Mouse (Mus musculus) heart, embryonic 15.5 days (tissue): ENCODE results near the gene Grm4. TPM values are rescaled to one million over a fixed set of nuclear protein-coding genes. Genes with fewer than 3 reads are reported as not detected.

Source experiments
- ATAC-seq: fragments of 200-750 bp; cut with Nextera tagmentation; replicated peaks from 2 replicates; pipeline ENCODE4 v1.8.0; 2017; ENCODE audit warnings: low read depth, moderate TSS enrichment; ENCODE audit not compliant: insufficient number of reproducible peaks, insufficient read depth, low FRiP score
- H3K27ac ChIP-seq: fragments of 300-500 bp; sonication (generic); 2 replicates; pipeline ENCODE4 v1.5.1; 2015; ENCODE audit warnings: mild to moderate bottlenecking, inconsistent platforms
- H3K27me3 ChIP-seq: fragments of 300-500 bp; sonication (generic); 2 replicates; pipeline ENCODE4 v1.6.1; 2015; ENCODE audit warnings: inconsistent platforms
- H3K36me3 ChIP-seq: fragments of 300-500 bp; sonication (generic); 2 replicates; pipeline ENCODE4 v1.6.1; 2015; ENCODE audit warnings: mild to moderate bottlenecking, inconsistent platforms
- H3K4me1 ChIP-seq: fragments of 300-500 bp; sonication (generic); replicated peaks from 2 replicates; pipeline ENCODE4 v1.6.1; 2015; ENCODE audit warnings: inconsistent platforms
- H3K4me2 ChIP-seq: fragments of 300-500 bp; sonication (generic); 2 replicates; pipeline ENCODE4 v1.6.1; 2015; ENCODE audit warnings: inconsistent platforms, mild to moderate bottlenecking, moderate library complexity
- H3K4me3 ChIP-seq: fragments of 300-500 bp; sonication (generic); 2 replicates; pipeline ENCODE4 v1.5.1; 2015; ENCODE audit warnings: mild to moderate bottlenecking, inconsistent platforms
- H3K9ac ChIP-seq: fragments of 300-500 bp; sonication (generic); 2 replicates; pipeline ENCODE4 v1.6.1; 2015; ENCODE audit warnings: mild to moderate bottlenecking, inconsistent platforms
- H3K9me3 ChIP-seq: fragments of 300-500 bp; sonication (generic); replicated peaks from 2 replicates; pipeline ENCODE4 v1.6.1; 2016; ENCODE audit warnings: inconsistent platforms
- WGBS: fragments of 180-500 bp; shearing (Covaris S2); methylation state at CpG from one replicate; pipeline ENCODE4 v1.1.7; 2015; ENCODE audit warnings: mixed read lengths; 5-methylcytosine and 5-hydroxymethylcytosine counted together
- polyA plus RNA-seq: library from polyadenylated mRNA; unstranded; fragments of >200 nt; fragmentation: Nextera tagmentation; extraction: Ambion mirVana; gene quantifications from 2 replicates; pipeline ENCODE4 v1.2.1, GENCODE M21; 2015

Gene Grm4
- polyA plus RNA-seq, 1 experiment from 2014 or later = 0.05 TPM

DNA sequence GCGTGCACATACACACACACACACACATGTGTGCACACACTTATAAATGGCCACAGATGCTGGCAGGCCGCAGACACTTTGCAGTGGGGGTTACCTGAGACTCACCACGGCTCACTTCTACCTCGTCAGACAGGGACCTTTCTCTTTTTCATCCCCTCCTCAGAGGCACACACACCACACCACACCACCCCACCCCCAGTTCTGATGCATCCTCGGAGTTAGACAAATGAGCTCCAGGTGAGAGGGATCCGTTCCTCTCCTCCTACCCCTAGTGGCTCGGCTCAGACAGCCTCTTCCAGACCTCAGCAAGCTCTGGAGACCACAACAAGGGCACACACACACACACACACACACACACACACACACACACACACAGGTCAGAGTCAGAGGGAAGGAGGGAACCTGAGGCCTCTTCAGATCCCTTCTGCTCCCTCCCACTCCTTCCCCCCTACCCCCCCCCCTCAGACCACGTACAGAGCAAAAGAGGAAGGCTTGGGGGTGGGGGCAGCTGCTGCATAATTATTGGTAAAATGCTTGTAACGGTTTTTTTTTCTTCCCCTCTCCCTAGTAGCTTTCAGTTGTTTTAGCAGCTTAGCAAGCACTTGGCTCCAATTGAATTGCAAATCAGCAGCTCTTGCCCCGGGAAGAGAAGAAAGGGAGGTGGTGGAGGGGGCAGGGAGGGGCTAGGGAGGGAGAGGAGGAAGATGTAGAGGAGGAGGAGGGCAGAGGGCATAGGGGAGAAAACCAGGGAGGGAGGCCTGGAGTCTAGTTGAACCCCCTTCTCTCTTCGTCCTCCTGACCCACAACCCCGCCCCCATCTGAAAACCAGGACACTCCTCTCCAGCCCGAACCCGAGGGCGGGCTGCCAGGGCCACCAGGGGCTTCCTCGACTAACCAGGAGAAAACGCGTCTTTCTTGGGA, 19.6 kb downstream of the Grm4 start:
- Histone ChIP-seq H3K27ac (no peak overlapping the region), H3K4me3 (no peak overlapping the region), H3K36me3 (no peaks in the 10 kb centered on the region), H3K9ac (no peak overlapping the region), H3K4me1 (no peaks in the 10 kb centered on the region), H3K9me3 (no peaks in the 10 kb centered on the region), H3K27me3 (peaks cover 76% of the 10 kb centered on the region), H3K4me2 (peak overlapping the region; percentile 22; the same call in 1 of the 2 replicates)
- whole genome bisulfite sequencing = 14% methylated on average over 18 of the region's 18 CpGs
- 0 out of 2 replicates have a peak, but pooled peaks have one; percentile 16 for ATAC-seq

DNA sequence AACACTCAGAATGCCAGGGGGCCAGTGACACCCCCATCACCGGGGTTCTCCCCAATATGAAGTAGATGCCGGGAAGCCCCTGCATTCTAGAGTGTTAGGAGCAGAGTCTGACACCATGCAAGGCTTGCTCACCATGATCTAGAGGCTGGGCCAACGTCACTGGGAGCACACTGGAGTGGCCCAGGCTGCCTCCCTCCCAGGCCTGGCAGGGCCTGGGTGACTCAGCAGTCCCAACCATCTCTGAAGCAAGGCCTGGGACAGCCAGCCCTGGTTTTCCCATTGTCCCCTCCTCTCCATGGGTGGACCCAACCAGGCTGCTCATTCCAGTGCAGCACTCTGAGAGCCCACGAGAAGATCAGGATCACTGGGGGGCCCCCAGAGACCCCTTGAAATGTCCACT, 20.4 kb downstream of the Grm4 start:
- no peak for ATAC-seq
- no peaks in the 10 kb centered on the region for H3K36me3 ChIP-seq
- H3K9me3 ChIP-seq = no peaks in the 10 kb centered on the region
- no peak overlapping the region for H3K4me2 ChIP-seq
- H3K4me1 ChIP-seq = no peaks in the 10 kb centered on the region
- 44% methylated on average over 4 of the region's 4 CpGs for WGBS
- H3K9ac ChIP-seq = no peak overlapping the region
- no peak overlapping the region for H3K27ac ChIP-seq
- H3K4me3 ChIP-seq = no peak overlapping the region
- H3K27me3 ChIP-seq = peaks cover 69% of the 10 kb centered on the region

DNA sequence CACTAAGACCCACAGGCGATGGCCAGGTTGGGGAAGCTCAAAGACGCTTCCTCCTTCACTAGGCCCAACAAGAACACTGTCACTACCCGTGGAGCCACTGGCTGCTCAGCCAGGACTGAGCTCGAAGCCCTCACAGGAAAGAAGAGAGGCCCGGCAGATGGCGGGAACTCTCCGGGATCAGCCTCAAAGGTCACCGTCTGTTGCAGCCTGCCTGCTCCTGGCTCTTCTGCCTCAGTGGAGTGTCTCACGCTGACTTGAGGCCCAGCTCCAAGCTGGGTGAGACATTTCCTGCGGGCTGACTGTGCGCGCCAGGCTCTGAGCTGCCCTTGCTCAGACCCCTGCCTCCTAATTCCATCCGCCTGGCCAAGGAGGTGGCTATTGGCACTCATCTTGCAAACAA, 22.1 kb downstream of the Grm4 start:
- WGBS = 71% methylated on average over 13 of the region's 13 CpGs
- no peaks in the 10 kb centered on the region for H3K36me3 ChIP-seq
- no peak overlapping the region for H3K4me3 ChIP-seq
- no peak overlapping the region for H3K4me2 ChIP-seq
- H3K27me3 ChIP-seq = peaks cover 60% of the 10 kb centered on the region
- no peaks in the 10 kb centered on the region for H3K9me3 ChIP-seq
- no peak overlapping the region for H3K9ac ChIP-seq
- no peak overlapping the region for H3K27ac ChIP-seq
- ATAC-seq = no peak
- H3K4me1 ChIP-seq = no peaks in the 10 kb centered on the region

DNA sequence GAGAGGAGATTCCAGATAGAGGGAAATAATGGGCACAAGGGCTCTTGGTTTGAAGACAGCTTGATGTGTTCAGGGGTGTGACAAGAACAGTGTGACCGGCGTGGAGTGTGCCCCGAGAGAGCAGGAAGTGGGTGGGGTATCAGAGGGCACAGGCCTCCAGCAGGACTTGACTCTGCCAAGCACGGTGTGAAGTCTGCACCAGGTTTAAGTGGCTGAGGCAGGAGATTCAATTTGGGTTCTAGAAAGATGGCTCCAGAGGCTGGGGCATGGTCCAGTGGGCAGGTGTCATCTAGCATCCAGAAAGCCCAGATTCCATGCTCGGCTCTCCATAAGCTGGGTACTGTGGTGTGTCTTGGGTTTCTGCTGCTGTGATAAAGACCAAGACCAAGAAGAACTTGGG, 23.4 kb downstream of the Grm4 start:
- Histone ChIP-seq H3K27me3 (peaks cover 49% of the 10 kb centered on the region), H3K27ac (no peak overlapping the region), H3K4me1 (no peaks in the 10 kb centered on the region), H3K4me2 (no peak overlapping the region), H3K36me3 (no peaks in the 10 kb centered on the region), H3K9me3 (no peaks in the 10 kb centered on the region), H3K4me3 (no peak overlapping the region), H3K9ac (no peak overlapping the region)
- ATAC-seq = no peak
- 48% methylated on average over 5 of the region's 5 CpGs for WGBS

DNA sequence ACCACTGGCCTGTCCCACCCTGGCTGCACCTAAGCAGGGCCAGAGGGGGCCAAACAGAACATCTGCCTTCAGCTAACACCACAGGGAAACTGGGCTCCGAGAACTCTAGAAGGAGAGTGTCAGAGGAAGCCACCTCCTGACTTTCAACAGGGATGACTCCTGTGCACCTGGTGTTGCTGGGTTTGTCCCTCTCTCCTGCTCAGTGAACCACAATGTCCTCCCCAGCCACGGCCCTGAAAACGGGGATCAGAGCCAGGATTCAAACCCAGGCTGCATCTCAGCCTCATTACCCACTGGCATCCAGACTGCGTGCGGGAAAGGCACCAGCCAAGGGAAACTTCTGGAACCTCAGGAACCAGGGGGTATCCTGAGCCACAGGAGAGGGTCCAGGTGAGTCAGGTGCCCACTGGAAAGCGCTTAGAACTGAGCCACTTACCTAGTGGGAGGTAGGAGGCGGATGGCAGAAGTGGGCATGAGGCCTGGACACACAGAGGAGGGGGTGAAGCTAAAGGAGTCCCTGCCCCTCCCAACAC, 26.1 kb downstream of the Grm4 start:
- no peaks in the 10 kb centered on the region for H3K36me3 ChIP-seq
- H3K4me3 ChIP-seq = no peak overlapping the region
- peaks cover 29% of the 10 kb centered on the region for H3K27me3 ChIP-seq
- H3K27ac ChIP-seq = no peak overlapping the region
- H3K4me2 ChIP-seq = no peak overlapping the region
- ATAC-seq = no peak
- no peak overlapping the region for H3K9ac ChIP-seq
- H3K4me1 ChIP-seq = no peaks in the 10 kb centered on the region
- no peaks in the 10 kb centered on the region for H3K9me3 ChIP-seq
- WGBS = 74% methylated on average over 7 of the region's 7 CpGs

DNA sequence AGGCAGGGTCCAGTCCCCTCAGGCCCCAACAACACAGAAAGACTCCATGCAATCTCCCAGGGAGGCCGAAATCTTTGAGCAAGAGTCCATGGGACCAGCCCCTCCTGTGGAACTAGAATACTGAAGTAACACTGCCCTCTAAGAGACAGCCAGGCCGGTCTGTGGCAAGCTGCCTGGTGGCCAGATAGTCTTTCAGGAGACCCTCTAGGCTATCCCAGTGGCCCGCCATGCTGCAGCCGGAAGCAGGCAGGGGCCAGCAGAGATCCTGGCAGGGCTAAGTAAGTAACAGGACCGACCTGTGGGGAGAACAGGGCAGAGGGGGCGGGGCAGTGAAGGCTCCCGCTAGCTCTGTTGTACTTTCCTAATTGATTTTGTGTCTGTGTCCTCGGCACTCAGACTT, 27.2 kb downstream of the Grm4 start:
- no peak overlapping the region for H3K27ac ChIP-seq
- 39% methylated on average over 8 of the region's 8 CpGs for WGBS
- no peaks in the 10 kb centered on the region for H3K36me3 ChIP-seq
- ATAC-seq = no peak
- H3K4me1 ChIP-seq = no peaks in the 10 kb centered on the region
- peaks cover 28% of the 10 kb centered on the region for H3K27me3 ChIP-seq
- H3K9me3 ChIP-seq = no peaks in the 10 kb centered on the region
- no peak overlapping the region for H3K4me3 ChIP-seq
- H3K9ac ChIP-seq = no peak overlapping the region
- no peak overlapping the region for H3K4me2 ChIP-seq

DNA sequence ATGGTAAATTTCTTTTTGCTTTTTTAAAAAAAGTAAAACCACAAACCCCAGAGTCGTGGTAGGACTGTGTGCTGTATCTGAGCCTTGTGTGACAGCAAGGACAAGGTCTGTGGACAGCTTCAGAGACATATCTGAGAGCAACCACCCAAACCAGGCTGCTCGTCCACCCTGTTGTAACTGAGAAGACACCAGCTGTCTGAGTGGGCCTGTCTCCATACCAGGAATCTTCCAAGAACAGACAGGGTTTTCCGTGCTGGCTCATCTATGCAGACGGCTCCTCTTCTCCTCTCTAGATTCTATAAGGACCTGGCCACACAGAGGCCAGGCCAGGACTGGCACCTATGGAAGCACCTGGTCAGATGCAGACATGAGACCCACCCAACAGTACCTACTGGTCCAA, 27.8 kb downstream of the Grm4 start:
- no peak for ATAC-seq
- Histone ChIP-seq H3K9ac (no peak overlapping the region), H3K4me2 (no peak overlapping the region), H3K27ac (no peak overlapping the region), H3K4me1 (no peaks in the 10 kb centered on the region), H3K9me3 (no peaks in the 10 kb centered on the region), H3K36me3 (no peaks in the 10 kb centered on the region), H3K4me3 (no peak overlapping the region), H3K27me3 (peaks cover 25% of the 10 kb centered on the region)
- 69% methylated on average over 4 of the region's 4 CpGs for WGBS

DNA sequence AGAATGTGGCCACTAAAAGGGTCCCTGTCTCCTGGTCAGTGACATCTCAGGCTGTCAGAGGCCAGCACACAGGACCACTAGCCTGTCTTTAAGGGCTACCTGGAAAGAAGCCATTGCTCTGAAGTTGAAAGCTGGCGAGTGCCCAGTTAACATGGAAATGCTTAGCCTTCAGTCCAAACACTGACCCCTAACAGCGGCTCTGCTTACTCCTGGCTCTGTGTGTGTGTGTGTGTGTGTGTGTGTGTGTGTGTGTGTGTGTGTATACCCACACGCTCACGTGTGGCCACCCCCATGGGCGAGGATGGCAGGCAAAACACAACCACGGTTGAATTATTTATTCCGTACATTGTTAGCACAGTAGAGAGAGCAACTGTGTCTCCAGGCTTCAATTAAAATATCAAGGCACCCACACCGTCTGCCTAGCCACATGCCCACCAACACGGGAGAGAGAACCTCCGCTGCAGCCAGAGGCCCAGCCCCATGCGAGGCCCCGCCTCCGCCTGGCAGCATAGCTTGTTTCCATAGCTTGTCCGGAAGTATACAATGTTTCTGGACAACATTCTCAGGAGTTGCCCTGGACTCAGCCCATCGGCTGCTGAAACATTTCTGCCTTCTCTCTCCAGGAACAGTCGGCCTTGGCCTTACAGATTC, 32.9 kb downstream of the Grm4 start:
- 72% methylated on average over 16 of the region's 16 CpGs for WGBS

DNA sequence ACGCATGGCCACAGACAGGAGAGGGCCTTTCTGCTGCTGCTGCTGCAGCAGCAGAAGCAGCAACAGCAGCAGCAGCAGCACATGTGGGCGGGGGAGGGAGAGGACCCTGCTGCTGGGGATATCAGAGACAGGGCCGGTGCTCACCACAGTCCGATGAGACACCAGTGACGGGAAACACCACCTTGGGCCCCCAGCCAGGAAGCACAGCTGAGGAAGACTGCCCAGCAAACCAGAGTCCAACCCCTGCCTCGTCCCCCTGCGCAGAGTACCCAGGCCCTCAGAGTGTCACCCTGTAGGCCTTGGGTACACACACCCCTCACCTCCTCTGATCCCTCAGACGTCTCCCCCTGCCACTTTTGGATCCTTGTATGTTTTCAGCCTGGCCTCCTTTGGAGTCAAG, 35.3 kb downstream of the Grm4 start:
- H3K36me3 ChIP-seq = no peaks in the 10 kb centered on the region
- no peaks in the 10 kb centered on the region for H3K9me3 ChIP-seq
- 47% methylated on average over 8 of the region's 8 CpGs for WGBS
- ATAC-seq = no peak
- peaks cover 42% of the 10 kb centered on the region for H3K27me3 ChIP-seq
- no peak overlapping the region for H3K9ac ChIP-seq
- no peak overlapping the region for H3K27ac ChIP-seq
- no peak overlapping the region for H3K4me3 ChIP-seq
- H3K4me1 ChIP-seq = no peaks in the 10 kb centered on the region
- H3K4me2 ChIP-seq = no peak overlapping the region

More for the DNA sequence above, 32.9 kb downstream of the Grm4 start:
- H3K9ac ChIP-seq = no peak overlapping the region
- H3K9me3 ChIP-seq = no peaks in the 10 kb centered on the region
- H3K36me3 ChIP-seq = no peaks in the 10 kb centered on the region
- H3K4me2 ChIP-seq = no peak overlapping the region
- peaks cover 36% of the 10 kb centered on the region for H3K27me3 ChIP-seq
- no peak overlapping the region for H3K27ac ChIP-seq
- H3K4me1 ChIP-seq = no peaks in the 10 kb centered on the region
- no peak overlapping the region for H3K4me3 ChIP-seq
- no peak; the same call in 1 of the 2 replicates for ATAC-seq

DNA sequence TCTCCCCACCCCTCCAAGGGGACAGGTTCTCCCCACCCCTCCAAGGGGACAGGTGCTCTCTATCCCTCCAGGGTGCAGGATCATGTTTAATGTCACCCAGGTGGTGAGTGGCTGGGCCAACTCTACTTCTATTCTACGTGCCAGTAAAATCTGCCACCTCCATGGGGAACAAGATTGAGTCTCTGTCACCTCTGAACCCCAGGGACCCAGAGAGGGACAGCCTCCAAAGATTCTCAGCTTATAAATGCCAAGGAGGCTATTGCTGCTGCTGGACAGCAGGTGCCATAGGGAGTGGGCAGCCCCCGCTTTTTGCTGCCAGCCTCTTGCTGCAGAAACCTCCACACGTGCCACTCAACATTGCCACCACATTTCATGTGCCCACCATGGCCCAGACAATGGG, 37.6 kb downstream of the Grm4 start:
- no peak for ATAC-seq
- Histone ChIP-seq H3K4me2 (no peak overlapping the region), H3K4me1 (peaks cover 12% of the 10 kb centered on the region), H3K36me3 (no peaks in the 10 kb centered on the region), H3K9ac (no peak overlapping the region), H3K4me3 (no peak overlapping the region), H3K9me3 (no peaks in the 10 kb centered on the region), H3K27ac (no peak overlapping the region), H3K27me3 (peaks cover 32% of the 10 kb centered on the region)
- 77% methylated on average over 3 of the region's 3 CpGs for WGBS
